Mouse (Mus musculus): ENCODE measurements around the gene Pcbp2.

Gene Pcbp2

DNA sequence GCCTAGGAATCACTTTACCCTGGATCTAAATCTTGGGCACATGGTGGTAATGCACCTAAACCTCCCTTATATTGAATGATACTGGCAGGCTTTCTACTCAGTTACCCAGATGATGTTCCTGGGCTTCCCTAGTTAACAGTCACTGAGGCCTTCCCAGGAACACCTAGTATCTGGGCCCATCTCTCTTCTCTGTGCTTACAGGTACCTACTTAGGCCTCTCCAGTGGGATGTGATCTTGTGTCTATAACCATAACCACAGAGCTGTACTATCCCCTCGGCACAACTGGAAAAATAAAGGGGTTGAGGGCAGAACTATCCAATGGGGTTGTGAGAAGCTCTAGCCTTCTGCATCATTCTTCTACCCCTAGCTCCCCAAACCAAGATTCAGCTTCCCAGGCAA, 36.5 kb downstream of the Pcbp2 start:
- DNase-seq (ENCODE audit: low spot score) = no peak

DNA sequence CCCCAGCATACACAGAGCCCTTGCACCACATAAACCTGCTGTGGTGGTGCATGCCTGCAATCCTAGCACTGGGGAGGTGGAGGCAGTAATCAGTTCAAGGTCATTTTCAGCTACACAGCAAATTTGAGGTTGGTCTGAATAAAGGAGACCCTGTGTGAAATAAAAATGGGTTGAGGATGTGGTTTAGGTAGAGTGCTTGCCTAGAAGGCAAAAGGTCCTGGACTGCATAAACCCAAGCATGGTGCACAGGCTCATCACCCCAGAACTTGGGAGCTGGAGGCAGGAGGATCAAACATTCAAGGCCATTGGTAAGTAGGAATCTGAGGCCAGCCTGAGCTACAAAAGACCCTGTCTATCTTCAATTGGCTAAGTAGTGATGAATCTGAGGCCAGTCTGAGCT, 37.2 kb downstream of the Pcbp2 start:
- DNase-seq (ENCODE audit: low spot score) = no peak

DNA sequence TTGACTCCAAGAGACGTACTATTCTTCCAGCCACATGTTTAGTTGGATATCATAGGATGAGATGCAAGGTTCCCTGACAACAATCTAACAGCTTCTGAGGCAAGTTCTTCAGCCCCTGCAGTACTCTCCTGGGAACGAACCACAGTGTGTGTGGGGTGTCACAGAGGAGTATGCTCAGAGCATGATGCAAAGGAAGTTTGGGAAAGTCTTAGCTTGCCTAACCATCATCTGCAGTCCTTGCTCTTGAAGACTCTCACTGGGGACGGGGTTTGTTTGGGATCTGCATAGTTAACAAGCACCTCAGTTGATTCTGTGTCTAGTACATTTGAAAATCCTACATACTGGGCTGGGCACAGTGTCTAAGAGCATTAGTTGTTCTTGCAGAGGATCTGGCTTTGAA, 38.0 kb downstream of the Pcbp2 start:
- DNase-seq (ENCODE audit: low spot score) = no peak

DNA sequence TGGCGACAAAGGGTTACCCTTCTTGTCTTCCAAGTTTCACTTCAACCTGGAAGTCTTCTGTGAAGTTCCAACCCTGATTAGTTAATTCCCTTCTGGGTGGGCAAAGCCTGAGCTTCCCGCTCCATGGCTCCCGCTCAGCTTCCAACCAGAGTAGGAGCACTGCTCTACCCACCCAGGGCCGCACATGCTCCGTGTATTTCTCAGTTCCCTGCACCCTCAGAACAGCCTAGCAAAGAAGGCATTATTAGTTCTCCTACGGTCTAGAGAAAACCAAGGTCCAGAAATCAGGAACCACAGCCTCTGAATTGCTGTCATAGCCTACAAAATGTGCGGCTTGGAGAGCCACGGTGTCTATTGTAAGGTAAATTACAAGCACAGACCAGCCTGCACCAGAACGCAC, 39.8 kb downstream of the Pcbp2 start:
- DNase-seq (ENCODE audit: low spot score) = no peak

DNA sequence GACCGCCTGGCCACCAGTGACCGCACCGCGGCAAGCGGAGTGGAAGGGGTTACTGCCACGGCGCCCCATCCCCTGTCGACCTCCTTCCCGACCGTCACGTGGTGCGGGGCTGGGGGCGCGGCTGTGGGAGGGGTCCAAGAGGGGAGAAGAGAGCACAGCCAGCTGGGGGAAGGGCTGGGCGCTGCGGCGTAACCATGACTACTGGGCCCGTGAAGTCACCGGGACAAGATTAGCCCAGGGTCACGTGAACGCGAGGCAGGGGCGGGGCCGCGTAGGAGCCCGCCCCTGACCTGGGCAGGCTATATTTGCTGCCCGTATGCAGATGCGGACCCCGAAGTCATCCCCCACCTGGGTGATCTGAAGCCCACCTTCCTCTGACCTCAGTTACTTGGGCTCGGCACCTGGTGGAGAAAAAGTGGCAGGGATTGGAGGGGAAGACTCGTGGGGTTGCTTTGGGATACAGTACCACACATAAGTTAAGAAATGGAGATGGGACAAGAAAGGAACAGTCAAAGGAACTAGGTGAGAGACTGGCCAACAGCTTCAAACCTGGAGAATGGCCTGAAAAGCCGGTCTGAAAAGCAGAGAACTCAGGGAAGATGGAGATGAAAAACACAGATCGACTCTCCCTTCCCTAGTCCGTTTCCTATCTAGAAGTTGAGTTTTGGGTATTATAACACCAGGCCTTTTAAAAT, 40.4 kb downstream of the Pcbp2 start:
- DNase-seq (ENCODE audit: low spot score) = peak; percentile 70

DNA sequence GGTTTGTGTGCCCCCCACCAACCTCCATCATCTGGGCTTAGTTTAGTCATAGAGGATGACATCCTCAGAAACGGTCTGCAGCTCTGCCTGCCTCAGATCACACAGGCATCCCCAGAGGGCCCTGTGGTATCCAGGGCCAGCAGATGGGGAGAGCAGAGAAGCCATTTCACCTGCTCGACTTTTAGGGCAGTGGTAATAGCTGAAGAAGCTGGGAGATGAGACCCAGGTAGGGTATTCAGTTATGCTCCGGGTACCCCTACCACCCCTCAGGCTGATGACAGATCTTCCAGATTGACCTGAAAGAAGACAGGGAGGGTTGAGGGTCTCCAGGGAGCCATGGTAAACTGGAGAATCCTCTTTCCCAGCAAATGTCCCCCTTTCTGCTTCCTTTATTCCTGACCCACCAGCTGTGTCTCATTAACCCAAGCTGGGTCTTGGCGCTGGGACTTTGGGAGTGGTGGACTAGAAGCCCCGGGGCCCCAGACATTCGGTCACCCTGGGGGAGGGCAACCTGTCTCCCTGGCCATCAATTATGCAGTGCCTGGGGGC, 41.0 kb downstream of the Pcbp2 start:
- no peak for DNase-seq (ENCODE audit: low spot score)

DNA sequence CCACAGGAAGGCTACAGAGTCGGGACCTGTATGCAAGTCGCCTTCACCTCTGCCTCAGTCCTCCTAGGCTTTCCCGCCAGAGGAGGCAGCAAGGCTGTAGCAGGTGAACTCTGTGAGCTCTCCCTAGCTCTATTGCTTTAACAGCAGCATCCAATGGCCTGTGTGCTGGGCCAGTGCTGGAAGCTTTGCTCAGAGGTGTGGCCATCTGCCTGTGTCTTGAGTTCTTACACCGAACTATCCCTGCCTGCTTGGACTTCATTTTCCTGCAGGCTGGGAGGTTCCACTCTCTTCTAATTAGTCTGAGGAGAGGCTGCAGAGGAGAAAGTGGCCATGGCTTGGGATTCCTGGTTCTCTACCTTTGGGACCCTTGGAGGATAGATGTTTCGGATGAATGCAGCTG, 41.7 kb downstream of the Pcbp2 start:
- DNase-seq (ENCODE audit: low spot score) = no peak

DNA sequence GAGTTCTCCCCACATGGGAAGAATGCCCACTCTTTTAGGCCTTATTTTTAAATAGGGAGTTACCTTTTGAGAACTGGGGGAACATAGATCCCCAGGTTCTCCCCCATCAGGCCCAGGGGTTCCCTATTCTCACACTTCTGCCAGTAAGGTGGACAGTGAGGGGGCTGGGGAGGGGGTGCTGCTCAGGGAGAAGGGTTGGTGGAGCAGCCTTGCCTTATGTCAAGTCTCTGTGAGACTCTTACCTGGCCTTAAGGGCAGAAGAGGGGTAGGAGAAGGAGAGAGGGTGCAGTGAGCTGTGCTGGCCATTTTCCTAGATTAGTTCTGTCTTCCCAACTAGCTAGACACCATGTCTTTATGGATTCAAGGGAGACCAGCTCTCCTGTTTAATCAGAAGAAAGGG, 42.1 kb downstream of the Pcbp2 start:
- no peak for DNase-seq (ENCODE audit: low spot score)

DNA sequence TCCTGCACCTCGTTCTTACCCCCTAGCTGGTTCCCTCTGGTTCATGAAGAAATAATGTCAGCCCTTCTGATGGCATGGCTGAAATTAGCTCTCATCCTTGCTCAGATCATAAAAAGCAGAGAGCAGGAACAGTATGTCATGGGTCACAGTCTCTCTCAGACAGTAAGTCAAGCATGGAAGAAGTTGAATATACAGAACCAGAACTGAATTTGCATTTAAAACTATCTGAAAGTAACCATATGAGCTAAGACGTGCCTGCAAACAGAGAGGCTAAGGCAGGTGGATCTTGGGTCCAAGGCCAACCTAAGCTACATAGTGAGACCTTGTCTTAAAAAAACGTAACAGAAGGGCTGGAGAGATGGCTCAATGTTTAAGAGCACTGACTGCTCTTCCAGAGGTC, 42.7 kb downstream of the Pcbp2 start:
- DNase-seq (ENCODE audit: low spot score) = no peak

DNA sequence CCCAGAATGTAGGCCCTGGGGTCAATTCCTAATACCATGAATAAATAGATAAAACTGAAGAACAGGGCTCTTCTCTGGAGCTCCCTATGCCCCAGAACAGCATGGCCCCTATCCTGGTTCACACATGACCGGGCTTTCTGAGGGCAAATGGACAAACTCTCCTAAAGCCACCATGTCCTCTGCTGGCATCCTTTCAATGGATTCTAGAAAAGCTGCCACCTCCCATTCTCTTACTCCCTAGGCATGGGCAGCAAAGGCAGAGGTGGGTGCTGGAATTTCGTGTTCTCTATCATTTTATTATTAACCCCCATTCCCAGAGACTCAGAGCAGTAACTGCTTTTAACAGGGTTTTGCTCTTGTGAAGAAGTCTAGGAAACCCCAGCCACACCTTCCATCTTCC, 44.9 kb downstream of the Pcbp2 start:
- DNase-seq (ENCODE audit: low spot score) = no peak

DNA sequence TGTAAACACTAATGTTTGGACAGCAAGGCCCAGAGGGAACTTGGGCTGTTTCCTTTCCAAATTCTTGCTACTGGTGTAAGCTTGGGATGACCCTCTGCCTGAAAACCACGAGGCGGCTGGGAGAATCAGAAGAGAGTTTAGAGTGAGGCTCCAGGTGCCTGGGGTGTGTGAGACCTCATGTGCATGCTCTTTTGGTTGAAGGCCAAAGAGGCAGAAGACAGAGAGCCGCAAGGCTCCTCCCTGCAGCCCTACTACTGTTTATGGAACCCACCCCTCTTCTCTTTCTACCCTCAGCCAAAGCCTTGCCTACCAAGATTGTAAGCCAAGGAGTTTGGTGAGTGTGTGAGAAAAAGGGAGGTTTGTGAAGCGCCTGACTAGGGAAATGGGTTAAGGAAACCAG, 45.5 kb downstream of the Pcbp2 start:
- no peak for DNase-seq (ENCODE audit: low spot score)

DNA sequence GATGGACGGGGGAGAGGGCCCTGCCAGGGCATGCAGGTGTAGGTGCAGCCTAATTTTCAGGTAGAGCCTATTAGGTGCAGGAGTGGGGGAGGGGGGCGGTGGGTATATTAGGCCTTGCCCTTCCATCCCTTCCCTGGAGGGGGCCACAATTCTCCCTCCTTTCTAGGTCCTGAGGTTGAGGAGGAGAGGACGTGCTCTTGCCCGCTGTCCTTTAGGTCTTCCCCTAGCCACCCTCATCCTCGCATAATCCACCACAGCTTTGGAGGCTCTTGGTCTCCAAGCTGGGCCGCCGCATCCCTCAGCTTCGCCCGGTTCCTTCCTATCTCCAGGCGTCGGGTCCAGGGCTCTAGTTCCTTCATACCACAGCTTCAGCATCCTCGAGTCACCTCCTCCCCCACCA, 46.0 kb downstream of the Pcbp2 start:
- no peak for DNase-seq (ENCODE audit: low spot score)

DNA sequence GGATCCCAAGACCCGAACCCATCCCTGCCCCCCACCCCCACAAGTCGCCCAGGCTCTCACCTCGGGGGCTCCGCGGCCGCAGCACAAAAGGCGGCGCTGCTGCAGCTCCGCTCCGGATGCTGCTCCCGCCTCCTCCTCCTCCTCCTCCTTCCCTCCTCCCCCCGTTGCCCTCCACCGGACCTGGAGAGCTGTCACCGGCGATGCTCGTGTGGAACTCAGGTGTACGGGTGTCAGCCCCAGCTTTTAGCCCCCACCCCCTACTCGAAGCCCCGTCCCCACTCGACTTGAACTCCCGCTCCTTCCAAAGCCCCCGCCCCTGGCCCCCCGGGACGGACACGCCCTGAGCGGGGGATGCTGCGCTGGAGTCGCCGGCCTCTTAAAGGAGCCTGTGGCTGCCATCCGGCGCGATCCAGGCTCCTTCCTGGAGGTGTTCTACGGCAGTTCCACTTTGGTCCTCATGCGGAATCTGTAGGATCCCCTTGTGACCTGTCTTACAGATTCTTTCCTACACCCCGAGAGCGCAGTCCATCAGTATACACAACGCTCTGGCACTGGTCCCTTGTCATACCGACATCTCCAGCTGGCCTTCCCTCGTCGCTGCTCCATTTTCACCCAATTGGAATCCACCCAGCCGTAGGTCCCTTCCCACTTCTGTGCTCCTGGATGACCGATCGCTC, 46.5 kb downstream of the Pcbp2 start, which contains the start of gene Map3k12:
Map3k12 (minus strand) TSS at position 337 of the 677 bp plus-strand sequence.
- peak; percentile 52 for DNase-seq (ENCODE audit: low spot score)

DNA sequence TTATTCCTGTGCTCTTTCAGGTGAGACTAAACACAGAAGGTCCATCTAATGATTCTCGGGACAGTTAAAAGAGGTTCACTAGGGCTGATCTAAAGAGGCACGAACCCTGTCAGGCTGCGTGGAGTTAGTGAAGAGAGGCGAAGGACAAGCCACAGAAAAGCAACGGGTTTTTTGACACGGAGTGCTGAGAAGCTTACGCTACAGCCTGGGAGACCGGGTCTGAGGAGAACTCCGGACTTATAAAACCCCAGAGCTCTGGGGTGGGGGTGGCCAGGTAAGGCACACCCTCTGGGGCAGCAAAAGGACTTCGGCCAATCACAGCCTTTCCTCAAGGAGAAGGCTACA, 47.3 kb downstream of the Pcbp2 start:
- no peak for DNase-seq (ENCODE audit: low spot score)

DNA sequence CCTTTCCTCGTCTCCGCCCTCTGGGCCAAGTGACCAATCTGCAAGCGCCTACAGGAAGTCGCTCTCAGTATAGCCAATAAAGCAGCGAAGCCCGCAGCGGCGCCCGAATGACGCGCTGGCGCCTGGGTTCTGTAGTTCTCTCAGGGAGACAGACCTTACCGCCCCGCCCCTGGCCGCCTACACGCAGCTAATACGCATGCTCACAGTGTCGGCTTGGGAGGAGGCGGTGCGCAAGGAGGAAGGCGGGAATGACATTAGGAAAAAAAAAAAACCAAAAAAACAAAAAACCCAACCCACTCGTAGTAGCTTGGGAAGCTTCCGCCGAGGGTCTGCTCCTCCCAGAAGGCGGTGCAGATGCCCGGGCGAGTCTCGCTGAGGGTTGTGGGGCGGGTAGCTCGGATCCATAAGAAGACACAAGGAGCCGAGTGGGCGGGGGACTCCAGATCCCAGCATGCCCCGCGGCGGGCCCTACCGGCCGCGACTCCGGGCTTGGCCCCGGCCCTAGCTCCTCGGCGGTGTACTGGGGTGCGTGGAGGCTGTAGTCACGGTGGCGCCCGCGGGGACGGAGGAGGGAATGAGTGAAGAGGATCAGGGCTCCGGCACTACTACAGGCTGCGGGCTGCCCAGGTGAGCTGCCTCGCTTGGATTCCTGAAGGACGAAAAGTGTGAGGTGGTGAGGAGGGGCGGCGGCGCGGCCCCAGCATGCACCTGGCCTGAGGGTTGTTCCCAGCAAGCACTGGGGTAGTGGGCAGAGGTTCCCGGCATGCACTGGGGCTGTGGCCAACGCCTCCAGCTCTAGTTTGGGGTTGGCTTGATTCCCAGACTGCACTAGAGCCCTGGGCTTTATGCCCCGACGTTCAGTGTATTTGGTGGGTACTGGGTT, 47.9 kb downstream of the Pcbp2 start, which contains the start of gene Tarbp2:
Tarbp2 (plus strand) TSS at position 217 of the 883 bp plus-strand sequence.
- peak; percentile 99 for DNase-seq (ENCODE audit: low spot score)

DNA sequence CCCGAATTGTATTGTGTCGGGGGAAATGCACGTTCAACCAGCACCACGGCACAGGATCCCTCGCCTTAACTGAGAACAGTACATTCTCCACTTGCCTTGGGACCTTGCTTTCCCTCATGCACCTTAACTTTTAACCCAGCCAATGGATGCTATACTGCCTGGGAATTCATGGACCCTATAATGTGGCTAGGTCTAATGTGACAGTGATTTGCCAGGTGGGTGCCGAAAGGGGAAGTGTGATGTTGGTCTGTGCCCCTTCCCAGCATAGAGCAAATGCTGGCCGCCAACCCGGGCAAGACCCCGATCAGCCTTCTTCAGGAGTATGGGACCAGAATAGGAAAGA, 48.5 kb downstream of the Pcbp2 start:
- DNase-seq (ENCODE audit: low spot score) = no peak

DNA sequence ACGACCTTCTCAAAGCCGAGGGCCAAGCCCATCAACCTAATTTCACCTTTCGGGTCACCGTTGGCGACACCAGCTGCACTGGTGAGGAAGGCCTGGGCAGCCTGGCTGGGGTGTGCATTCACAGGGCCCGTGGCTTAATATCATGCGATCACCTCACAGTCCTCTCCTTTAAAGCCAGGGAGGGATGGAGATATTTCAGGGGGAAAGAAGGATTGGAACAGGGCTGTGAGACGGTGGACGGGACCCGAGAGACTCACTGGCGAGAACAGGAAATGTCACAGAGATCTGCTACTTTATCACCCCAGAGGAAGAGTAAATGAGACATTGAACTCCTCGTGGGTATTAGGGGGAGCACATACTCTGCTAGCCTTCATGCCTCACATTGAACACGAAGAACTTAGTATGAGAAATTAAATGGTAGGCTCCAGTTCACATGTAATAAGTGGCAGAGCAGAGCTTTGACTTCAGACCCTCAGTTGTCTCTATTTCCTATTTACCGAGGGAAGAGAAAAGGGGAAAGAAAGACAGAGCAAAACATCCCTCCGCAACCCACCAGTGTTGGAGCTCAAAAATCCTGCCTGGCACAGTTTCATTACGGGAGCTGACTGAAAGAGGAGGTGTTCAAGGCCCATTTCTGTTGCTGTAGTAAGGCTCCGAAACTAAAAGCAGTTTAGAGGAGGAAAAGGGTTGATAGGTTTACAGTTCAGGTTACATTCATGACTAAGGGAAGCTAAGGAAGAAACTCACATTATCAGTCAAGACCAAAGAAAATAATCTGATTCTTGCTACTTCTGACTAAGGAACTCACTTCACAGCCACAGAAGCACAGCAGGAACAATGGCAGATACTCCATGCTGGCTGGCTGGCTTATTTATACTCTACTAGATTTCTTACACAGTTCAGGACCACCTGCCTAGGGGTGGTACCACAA, 49.1 kb downstream of the Pcbp2 start:
- DNase-seq (ENCODE audit: low spot score) = no peak

DNA sequence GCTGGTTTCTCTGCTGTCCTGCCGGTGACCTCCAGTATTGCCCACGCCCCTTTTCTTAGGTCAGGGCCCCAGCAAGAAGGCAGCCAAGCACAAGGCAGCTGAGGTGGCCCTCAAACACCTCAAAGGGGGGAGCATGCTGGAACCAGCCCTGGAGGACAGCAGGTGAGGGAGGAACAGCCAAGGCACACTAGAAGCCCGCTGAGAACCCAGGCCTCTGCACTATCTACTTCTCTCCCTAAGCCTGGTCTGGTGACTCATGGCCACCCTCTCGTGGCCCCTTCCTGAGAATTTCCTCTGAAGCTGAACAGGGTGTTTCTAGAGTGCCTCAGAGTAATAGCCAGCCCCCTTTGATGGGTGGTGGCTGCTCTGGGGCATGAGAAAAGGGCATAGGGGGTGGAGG, 50.1 kb downstream of the Pcbp2 start:
- DNase-seq (ENCODE audit: low spot score) = no peak

DNA sequence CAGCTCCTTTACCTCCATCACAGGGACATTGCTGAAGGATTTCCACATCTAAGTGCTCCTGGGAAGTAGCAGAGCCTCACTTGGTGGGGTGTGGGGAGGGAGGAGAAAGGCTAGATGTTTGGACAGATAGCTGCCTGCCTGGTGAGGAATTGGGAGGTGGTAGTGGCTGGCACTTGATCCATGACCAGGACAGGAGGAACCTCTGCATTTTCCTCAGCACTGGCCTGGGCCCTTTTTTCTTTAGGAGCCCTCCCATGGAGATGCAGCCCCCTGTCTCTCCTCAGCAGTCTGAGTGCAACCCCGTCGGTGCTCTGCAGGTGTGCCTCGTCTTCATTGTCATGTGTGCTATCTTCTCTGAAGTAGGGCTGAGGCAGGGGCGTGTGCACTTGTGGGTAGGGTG, 51.1 kb downstream of the Pcbp2 start:
- no peak for DNase-seq (ENCODE audit: low spot score)

DNA sequence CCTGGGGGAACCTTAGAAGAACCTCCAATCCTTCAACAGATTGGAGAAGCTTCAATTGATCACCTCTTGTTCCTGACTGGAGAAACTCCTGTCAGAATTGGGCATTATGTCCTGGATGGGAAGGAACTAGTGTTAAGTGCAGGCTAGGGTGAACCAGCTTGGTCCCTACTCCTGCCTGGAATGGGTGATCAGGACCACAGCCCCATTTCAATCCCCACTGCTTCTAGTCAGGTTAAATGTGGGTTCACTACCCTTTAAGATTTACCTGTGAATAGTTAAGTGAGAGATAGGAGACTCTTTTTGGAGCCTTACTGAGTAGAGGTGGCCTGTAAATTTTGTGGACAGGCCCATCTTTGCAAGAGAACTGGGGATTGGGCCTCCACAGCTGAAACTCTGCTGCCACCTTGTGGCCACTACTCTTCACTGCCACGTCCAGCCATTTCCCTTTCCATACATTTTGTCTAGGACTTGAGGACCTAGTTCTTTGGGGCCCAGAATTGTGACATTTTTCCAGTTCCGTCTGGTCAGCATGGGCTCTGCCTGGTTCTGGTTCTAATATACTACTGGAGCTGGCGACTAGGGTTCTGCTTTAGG, 54.6 kb downstream of the Pcbp2 start, which contains the start of gene Npff:
Npff (minus strand) TSS at position 51 of the 594 bp plus-strand sequence.
- peak; percentile 73 for DNase-seq (ENCODE audit: low spot score)

All from T-cell, adult 2 months (primary cell).